ENCODE assay signal across 25 mouse cellular contexts in genomic region chr11:52743956-52744355, GRCm38 (mm10). TPM values are rescaled to one million over a fixed set of nuclear protein-coding genes. Genes with fewer than 3 reads are reported as not detected.
DNase-seq lines count a peak whose midpoint lies in the region; ATAC-seq lines count a peak whose summit lies in the region.
"Had no signal": no experiment of that assay in that cellular context is flagged by ENCODE, and none has a peak within 500 bp of the region (broad histone marks: within the 10 kb centered on the region; RNA-seq: fewer than 3 reads in every experiment).

No protein-coding gene starts in this region.

- peak overlapping the region; percentile 59; the same call in 1 of the 2 replicates for H3K9ac ChIP-seq in heart, embryonic 11.5 days (ENCODE audit: low read depth, low read length)
- no peak overlapping the region for H3K9ac ChIP-seq in intestine, embryonic 14.5 days (ENCODE audit: low read length)
- H3K9ac ChIP-seq in intestine, embryonic 15.5 days = no peak overlapping the region
- H3K9ac ChIP-seq: hindbrain, embryonic 14.5 days; limb, embryonic 12.5 days; liver, embryonic 12.5 days; lung, embryonic 14.5 days; neural tube, embryonic 12.5 days had no signal

- H3K4me3 ChIP-seq in heart, embryonic 11.5 days (ENCODE audit: low read depth, low read length) = no peak overlapping the region
- H3K4me3 ChIP-seq in intestine, embryonic 14.5 days (ENCODE audit: low read depth, low read length) = no peak overlapping the region
- H3K4me3 ChIP-seq in intestine, embryonic 15.5 days (replicated peaks) = no peak overlapping the region
- H3K4me3 ChIP-seq: gastrocnemius, adult 2 months; limb, embryonic 12.5 days; liver, embryonic 12.5 days; midbrain, embryonic 10.5 days; neural tube, embryonic 12.5 days had no signal

- intact Hi-C loops in heart, postnatal 10 days (cut with DNase I) = no loop called here

- DNase-seq in heart, postnatal 10 days = no peak
- DNase-seq in intestine, embryonic 14.5 days (ENCODE audit: low spot score) = no peak
- peak; percentile 14 for DNase-seq in ES-CJ7 (ENCODE audit: low read depth, low spot score)
- DNase-seq in naive thymus-derived CD4-positive, alpha-beta T cell, adult 2 months (ENCODE audit: low read depth) = peak; percentile 12
- no peak for DNase-seq in kidney, adult 9 months
- DNase-seq: adrenal gland, postnatal 14 days; cerebellum, adult 11 months; cerebellum, postnatal 14 days; embryo, embryonic 11 days; gastrocnemius, adult 2 months; kidney, adult 11 months; lung, postnatal 4 days; right cerebral cortex, postnatal 14 days had no signal

- H3K27me3 ChIP-seq in heart, embryonic 11.5 days (ENCODE audit: control insufficient read depth, insufficient read depth, low read length) = no peaks in the 10 kb centered on the region
- no peaks in the 10 kb centered on the region for H3K27me3 ChIP-seq in intestine, embryonic 14.5 days (replicated peaks; ENCODE audit: control insufficient read depth, insufficient read depth, low read length)
- H3K27me3 ChIP-seq in intestine, embryonic 15.5 days (replicated peaks) = no peaks in the 10 kb centered on the region
- H3K27me3 ChIP-seq: liver, embryonic 12.5 days; neural tube, embryonic 12.5 days had no signal

- no peaks in the 10 kb centered on the region for H3K36me3 ChIP-seq in heart, embryonic 11.5 days (ENCODE audit: control insufficient read depth, insufficient read depth, low read length)
- H3K36me3 ChIP-seq in intestine, embryonic 14.5 days (ENCODE audit: control insufficient read depth, insufficient read depth, low read length) = no peaks in the 10 kb centered on the region
- H3K36me3 ChIP-seq in intestine, embryonic 15.5 days = no peaks in the 10 kb centered on the region
- H3K36me3 ChIP-seq: limb, embryonic 12.5 days; liver, embryonic 12.5 days; midbrain, embryonic 10.5 days; neural tube, embryonic 12.5 days had no signal

- H3K4me2 ChIP-seq in heart, embryonic 11.5 days = no peak overlapping the region
- no peak overlapping the region for H3K4me2 ChIP-seq in intestine, embryonic 14.5 days (ENCODE audit: low read length)
- no peak overlapping the region for H3K4me2 ChIP-seq in intestine, embryonic 15.5 days (replicated peaks)
- H3K4me2 ChIP-seq: hindbrain, embryonic 14.5 days; limb, embryonic 12.5 days; liver, embryonic 12.5 days; lung, embryonic 14.5 days; neural tube, embryonic 12.5 days had no signal

- no peak for ATAC-seq in heart, embryonic 11.5 days (replicated peaks; ENCODE audit: insufficient number of reproducible peaks, low FRiP score, low TSS enrichment)
- 0 out of 2 replicates have a peak, but pooled peaks have one; percentile 50 for ATAC-seq in intestine, embryonic 14.5 days (replicated peaks; ENCODE audit: low FRiP score, low TSS enrichment, low read depth)
- ATAC-seq in intestine, embryonic 15.5 days = no peak
- ATAC-seq: liver, embryonic 12.5 days had no signal

- H3K9me3 ChIP-seq in heart, embryonic 11.5 days (replicated peaks; ENCODE audit: control insufficient read depth, low read length) = no peaks in the 10 kb centered on the region
- H3K9me3 ChIP-seq in intestine, embryonic 14.5 days (ENCODE audit: control insufficient read depth, low read length) = no peaks in the 10 kb centered on the region
- no peaks in the 10 kb centered on the region for H3K9me3 ChIP-seq in intestine, embryonic 15.5 days
- H3K9me3 ChIP-seq: liver, embryonic 12.5 days; midbrain, embryonic 10.5 days; neural tube, embryonic 12.5 days had no signal

- peaks cover 17% of the 10 kb centered on the region for H3K4me1 ChIP-seq in heart, embryonic 11.5 days (ENCODE audit: control insufficient read depth, insufficient read depth, low read length)
- no peaks in the 10 kb centered on the region for H3K4me1 ChIP-seq in intestine, embryonic 14.5 days (replicated peaks; ENCODE audit: control insufficient read depth, insufficient read depth, low read length)
- peaks cover 4% of the 10 kb centered on the region; the same call in 1 of the 2 replicates for H3K4me1 ChIP-seq in intestine, embryonic 15.5 days (replicated peaks)
- H3K4me1 ChIP-seq: liver, embryonic 12.5 days had no signal

- H3K27ac ChIP-seq in heart, embryonic 11.5 days (ENCODE audit: low read depth, low read length) = peak overlapping the region; percentile 87
- no peak overlapping the region for H3K27ac ChIP-seq in intestine, embryonic 14.5 days (ENCODE audit: low read depth)
- H3K27ac ChIP-seq in intestine, embryonic 15.5 days = no peak overlapping the region
- H3K27ac ChIP-seq: gastrocnemius, adult 2 months; hindbrain, embryonic 14.5 days; kidney, postnatal 0 days; limb, embryonic 12.5 days; liver, embryonic 12.5 days; midbrain, embryonic 10.5 days; neural tube, embryonic 12.5 days; stomach, postnatal 0 days had no signal

RNA-seq across cellular contexts. Expression of gene Fstl4, which starts 20.5 kb away (rescaled TPM):
- polyA plus RNA-seq in heart, embryonic 11.5 days (2014; fragmentation: Nextera tagmentation; extraction: Ambion mirVana) = 9.1 and 11.4 TPM in 2 replicates
- 1 to 10 TPM; 7.7 to 8.5 TPM for total RNA-seq in heart, postnatal 10 days (2021)
- 6.8 and 7.7 TPM in 2 replicates for polyA plus RNA-seq in intestine, embryonic 14.5 days (2014; fragmentation: Nextera tagmentation; extraction: Ambion mirVana)
- polyA plus RNA-seq in intestine, embryonic 15.5 days (2015; fragmentation: Nextera tagmentation; extraction: Ambion mirVana) = 5.3 and 6.1 TPM in 2 replicates
- total RNA-seq: gastrocnemius, adult 2 months; MEL; monocyte, adult 5-6 weeks had no signal

Comparison
In these comparisons a context has a peak if more than half of its experiments do, and no peak if none do; other contexts are left out.
1. DNase-seq: peak in ES-CJ7 (single experiment) and naive thymus-derived CD4-positive, alpha-beta T cell, adult 2 months (single experiment); none in heart, postnatal 10 days (0 of 2), intestine, embryonic 14.5 days (single experiment) and kidney, adult 9 months (single experiment).